Mouse (Mus musculus) yolk sac, embryonic 10.5 days (tissue): ENCODE measurements around the gene Adsl.
A peak's percentile ranks its signal among the peaks of the same experiment; 100 is the strongest.

Experiments used
- DNase-seq: peaks from one replicate; pipeline ENCODE4 v3.0.0-alpha.2; 2017; ENCODE audit warnings: low spot score

Gene Adsl

DNA sequence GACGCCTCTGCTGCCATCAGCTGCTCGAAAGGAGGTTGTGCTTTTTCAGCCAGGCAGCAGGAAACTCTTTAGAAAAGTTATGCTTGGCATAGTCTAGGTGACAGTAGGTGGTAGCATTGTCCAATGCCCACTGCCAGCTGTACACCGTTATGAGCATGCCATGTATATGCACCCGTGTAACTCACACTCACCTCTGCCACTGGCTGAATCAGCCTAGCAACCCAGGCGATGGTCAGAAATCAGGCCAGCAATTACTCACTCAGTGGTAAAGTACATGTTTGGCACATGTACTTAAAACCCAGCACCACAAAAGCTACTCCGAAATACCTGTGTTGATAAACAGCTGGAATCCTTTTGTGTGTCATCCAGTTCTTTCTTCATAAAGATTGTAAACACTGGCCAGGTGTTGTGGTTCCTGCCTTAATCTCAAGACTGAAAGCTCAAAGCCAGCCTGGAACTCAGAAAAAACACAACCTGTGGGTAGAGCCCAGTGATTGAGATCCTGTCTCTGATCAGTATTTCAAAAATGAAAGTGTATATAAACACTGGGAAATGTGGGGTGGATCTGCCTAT is 6.7 kb upstream of the Adsl start:
- no peak for DNase-seq

DNA sequence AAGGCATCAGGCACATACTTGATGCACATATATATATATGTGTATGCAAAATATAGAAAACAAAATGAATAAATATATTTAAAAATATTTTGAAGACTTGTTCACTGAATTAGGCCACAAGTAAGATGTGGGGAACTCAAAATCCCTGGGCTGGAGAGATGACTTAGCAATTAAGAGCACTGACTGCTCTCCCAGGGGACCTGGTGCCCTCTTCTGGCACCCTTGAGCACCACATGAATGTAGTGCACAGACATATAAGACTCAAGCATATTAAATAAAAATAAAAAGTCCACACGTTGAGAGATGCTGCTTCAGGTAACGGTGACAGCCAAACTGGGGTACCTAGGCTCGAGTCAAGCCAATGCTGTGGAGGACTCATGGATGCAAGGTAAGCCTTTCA is 2.4 kb upstream of the Adsl start:
- no peak for DNase-seq

DNA sequence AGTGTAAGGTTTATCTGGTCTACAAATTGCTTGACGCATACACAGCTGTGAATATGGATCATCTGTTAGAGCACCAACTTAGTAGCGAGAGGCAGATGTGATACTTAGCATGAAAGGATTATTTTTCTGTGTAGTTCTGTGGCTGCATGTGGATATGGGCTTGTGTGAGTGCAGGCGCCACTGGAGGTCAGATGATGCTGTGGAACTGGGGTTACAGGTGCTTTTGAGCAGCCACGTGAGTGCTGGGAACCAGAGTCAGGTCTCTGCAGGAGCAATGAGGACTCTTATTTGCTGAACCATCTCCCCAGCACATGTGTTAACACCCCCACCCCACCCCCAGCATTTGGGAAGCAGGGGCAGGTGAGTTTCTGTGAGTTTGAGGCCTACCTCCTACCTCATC is 1.1 kb downstream of the Adsl start:
- no peak for DNase-seq

DNA sequence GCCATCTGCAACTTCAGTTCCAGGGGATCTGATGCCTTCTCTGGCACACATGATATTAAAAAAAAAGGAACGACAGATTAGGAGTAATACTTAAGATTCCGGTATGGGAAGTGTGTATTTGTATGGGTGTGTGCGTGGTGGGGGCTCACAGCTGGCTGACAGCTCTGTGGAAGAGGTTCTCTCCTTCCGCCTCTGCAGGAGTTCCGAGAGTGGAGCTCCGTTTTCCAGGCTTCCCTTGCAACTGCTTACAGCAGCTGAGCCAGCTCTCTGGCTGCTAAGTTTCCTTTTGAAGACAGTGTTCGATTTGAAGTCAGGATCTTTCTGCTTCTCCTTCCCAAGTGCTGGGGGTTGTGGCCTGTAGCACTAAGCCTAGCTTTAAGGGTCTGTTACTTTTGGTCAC is 1.8 kb downstream of the Adsl start:
- DNase-seq = no peak

DNA sequence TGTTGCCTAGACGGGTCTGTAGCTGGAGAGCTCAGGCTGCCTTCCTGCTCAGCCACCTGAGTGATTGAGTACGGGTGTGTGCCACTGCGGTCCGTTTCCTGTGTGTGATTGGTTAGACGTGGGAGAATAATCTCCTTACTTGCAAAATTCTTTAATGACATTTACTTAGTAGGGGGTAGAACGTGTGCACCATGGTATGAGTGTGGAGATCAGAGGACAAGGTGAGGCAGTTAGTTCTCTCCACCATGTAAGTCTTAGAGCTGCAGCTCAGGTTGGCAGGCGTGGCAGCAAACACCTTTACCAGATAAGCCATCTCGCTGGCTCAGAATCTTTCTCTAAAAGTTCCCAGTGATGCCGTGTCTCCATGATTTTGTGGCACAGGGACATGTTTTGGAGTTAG is 5.7 kb downstream of the Adsl start:
- no peak for DNase-seq

DNA sequence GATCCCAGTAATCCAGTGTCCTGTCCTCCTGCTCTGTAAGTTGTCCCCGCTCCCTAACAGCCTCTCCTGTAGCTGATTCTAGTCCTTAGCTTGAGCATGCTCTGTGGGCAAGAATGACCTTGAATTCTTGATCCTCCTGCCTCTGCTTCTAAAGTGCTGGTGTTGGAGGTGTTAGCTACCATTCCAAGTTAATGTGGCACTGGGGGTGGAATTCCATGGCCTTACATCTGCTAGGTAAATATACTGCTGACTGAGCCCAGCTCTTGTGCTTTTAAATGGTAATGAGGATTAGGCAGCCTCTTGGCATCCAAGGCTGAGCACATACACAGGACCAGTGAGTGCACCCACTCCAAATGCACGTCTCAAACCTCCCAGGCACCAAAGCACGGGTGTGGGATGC is 6.6 kb downstream of the Adsl start:
- DNase-seq = no peak

DNA sequence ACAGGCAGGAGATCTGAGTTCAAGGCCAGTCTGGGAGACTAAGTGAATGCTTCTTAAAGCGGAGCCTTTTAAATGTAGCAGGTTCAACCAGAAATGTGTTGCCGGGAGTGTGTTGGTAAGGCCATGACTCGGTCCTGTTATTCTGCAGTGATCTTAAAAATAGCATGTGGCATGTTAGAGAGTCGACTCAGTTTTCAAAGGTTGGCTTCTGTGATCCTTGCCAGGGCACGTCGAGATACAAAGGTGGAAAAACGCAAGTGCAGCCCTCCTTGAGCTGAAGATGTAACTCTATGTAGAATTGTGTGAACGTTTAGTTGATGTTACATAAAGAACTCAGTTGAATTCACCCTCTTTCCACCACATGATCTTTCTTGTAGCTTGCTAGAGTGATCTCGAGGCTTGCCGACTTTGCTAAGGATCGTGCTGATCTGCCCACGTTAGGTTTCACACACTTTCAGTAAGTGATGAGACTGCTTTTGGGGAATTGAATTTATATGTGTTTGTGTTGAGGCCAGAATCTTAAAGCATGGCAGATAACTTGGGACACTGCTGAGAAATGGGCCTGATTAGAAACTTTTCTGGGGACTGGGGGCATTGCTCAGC is 7.6 kb downstream of the Adsl start:
- DNase-seq = no peak

GRCm38 (mm10) chr15:80969371-80969770 is 21.1 kb downstream of the Adsl start:
- DNase-seq = no peak

DNA sequence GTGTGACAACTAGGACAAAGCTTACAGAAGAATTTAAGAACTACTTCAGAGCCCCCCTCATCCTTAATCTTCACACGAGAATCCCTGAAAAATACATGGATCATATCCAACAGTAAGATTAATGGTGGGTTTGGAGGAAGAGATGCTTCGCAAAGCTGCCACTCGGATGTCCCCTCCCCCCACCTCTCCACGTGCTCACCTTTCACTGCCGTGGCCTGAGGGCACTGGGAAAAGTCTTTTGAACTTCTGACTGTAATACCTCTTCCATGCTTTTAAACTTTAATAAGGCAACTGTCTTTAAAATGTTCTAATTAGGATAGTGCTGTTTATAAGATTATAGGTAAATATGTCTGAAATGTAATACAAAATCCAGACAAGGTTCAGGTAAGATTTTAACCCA is 26.0 kb downstream of the Adsl start:
- no peak for DNase-seq

DNA sequence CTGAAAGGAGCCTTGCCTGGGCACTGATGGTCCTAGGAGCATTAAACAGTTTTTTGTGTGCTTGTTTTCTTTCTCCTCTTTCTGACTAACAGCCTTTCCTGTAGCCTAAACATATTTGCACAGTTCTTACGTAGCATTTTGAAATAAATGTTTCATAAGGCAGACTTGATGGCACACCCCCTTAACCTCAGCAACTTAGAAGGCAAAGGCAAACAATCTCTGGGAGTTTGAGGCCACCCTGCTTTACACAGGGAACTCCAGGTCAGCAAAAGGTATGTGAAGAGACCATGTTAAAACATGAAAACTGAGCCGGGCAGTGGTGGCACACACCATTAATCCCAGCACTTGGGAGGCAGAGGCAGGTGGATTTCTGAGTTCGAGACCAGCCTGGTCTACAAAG is 27.4 kb downstream of the Adsl start:
- DNase-seq = no peak

DNA sequence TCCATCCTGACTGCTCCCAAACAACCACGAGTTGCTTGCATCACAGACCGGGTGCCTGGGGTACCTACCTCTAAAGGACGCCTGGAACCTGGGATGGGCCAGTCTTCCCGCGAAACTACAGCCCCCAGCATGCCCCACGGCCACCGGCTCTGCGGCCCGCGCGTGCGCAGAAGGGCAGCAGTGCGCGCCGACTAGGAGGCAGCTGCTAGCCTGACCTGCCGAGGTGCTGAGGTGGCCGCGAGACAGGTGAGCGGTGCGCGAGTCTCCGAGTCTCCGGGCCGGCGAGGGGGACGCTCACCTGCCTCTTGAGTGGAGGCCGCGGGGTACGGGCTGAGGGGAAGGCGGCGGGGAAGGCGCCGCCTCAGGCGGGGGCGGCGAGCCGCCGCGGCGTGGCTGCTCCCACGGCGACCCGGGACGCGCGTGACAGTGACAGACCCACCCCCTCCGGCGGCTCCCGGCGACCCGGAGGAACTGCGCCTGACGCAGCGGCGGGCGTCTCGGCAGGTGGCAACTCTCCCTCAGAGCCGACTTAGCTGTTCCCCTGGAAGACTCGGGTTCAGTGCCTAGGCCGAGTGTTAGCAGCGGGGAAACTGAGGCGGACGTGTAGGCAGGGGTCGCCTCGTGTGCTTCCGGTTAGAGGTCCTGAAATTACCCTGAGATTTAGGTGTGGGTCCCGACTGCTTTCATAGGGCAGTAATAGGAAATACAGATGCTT is 29.5 kb downstream of the Adsl start, which contains the start of gene Sgsm3:
Sgsm3 (plus strand) TSS at position 146 of the 715 bp plus-strand sequence.
- DNase-seq = peak; percentile 88

DNA sequence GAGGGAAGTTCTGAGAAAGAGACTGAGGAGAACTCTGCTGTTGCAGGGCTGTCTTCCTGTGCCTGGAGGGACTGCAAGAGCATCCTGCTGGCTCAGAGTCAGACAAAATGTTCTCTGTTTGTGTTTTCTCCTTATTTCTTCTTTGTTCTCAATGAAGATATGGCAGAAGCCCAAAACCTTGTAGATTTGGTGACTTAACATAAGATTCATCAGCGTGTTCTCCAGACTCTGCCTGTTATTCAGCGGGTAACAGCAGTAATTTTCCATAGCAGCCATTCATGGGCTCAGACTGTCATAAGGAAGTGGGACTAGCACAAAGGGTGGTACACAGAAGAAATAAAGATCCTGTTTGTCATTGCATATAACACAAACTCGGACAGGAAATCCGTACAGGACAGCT is 31.3 kb downstream of the Adsl start:
- no peak for DNase-seq

DNA sequence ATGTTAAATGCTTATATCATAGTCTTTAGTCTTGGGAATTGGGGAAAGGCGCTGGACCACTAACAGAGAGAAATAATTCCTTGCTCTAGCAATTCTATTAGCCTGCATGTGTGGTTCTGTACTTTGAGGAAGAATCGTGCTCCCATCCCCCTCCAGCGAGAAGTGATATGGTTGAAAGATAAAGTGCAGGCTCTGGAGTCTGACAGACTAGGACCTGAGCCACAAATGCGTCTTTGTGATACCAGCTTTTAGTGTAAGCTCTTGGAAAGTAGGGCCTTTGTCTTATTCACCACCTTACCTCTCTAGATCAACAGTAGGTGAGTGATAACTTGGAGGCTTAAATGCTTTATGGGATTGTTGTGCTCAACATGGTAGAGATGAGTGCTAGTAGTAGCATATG is 32.9 kb downstream of the Adsl start:
- DNase-seq = no peak

DNA sequence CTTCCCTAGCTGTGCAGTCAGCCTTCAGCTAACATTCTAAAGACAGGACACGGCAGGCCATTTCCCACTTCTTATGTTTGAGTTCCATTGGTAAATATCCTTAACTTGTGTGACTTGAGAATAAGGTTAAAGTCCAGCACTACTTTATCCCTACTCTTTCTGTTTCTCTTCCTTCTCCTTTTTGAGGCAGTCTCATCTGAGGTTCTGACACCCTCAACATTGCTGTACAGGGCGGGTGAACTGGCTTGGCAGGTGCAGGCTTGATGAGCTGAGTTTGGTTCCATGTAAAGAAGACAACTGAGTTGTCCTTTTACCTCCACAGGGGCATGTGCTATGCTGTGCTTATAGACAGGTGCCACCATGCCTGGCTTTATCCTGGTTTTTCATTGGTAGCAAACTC is 35.0 kb downstream of the Adsl start:
- no peak for DNase-seq

DNA sequence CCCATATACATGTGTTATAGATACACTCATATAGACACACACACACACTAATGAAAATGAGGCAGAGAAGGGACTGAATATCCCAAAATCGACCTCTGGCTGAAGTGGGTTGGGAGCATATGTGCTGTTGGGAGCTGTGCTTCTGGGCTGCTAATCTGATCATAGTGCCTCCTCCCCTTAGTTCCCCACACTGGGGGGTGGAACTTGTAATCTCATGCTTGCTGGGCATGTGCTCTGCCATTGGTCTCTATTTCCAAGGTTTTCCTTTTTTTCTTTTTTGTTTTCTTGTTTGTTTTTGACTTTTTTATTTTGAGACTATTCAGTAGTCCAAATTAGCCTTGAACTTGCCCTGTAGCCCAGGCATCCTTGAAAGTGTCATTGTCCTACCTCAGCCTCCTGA is 40.0 kb downstream of the Adsl start:
- DNase-seq = no peak

DNA sequence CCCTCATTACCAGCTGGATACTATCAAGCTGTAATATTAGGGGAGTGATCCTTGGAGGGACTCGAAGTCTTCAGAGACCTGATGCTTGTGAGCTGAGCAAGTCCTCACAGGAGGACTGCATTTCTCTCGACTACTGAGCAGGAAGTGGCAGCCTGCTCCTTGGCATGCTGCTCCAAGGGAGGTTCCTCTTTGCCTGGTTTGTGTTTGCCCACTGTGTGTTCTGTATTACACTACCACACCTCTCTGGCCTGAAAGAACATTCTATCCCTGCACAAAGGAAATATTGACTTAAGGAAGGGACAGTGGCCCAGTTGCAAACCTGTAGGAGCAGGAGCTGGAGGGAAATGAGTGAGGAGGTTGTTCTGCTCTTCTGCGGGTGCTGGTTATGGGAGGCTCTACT is 41.4 kb downstream of the Adsl start:
- DNase-seq = no peak

DNA sequence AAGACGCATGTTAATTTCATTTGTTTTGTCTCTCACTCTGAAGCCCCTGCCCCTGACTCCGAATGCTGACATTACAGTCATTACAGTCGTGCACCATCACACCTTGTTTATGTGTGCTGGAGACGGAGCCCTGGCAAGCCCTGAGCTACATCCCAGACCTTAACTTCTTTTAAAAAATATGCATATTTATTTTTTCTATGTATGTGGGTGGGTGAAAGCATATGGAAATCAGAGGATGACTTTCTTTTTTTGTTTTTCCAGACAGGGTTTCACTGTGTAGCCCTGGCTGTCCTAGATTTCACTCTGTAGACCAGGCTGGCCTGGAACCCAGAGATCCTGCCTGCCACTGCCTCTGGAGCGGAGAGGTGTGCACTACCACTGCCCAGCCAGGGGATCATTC is 46.7 kb downstream of the Adsl start:
- no peak for DNase-seq

DNA sequence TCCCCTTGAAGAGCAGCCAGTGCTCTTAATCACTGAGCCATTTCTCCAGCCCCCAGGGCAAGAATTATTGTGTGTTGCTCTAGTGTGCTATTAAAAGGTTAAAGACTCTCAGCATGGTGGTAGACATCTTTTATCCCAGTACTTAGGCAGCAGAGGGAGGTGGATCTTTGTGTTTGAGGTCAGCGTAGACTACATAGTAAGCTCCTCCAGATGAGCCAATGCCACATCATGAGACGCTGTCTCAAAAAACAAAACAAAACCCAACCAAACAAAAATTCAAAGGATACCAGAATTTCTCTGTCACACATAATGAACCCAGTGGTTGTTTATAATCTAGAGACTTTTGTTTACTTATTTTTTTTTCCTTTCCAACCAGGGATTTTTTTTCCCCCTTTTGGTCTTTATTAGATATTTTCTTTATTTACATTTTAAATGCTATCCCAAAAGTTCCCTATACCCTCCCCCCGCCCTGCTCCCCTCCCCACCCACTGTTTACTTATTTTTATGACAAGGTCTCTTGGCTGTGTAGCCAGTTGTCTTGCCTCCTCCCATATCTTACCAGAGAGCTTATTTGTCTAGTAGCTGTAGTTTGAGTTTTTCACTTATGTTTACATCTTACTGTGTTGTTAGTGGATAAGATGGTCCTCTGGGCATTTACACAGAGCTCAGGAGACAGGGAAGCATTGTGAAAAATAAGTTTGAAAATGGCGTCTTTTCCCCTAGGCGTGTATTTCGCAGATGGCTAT is 48.0 kb downstream of the Adsl start:
- DNase-seq = no peak

DNA sequence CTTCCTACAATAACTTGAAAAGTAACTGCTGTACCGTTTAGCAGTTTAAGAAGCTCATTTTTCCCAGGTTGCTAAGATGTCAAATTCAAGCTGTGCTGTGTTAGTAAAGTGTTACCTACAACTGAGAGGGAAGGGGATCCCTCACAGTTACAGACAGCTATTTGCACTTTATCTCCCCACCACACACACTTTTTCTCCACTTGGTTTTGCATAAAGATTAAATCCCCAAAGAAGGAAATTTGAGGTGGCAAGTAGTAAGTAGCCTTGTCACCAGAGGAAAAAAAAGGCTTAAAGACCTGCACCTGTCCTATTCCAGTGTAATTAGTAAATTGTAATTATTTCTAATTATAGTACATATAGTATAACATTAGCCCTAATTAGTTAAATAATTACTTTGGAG is 48.8 kb downstream of the Adsl start:
- no peak for DNase-seq

GRCm38 (mm10) chr15:81000419-81001138 is 52.3 kb downstream of the Adsl start:
- no peak for DNase-seq

DNA sequence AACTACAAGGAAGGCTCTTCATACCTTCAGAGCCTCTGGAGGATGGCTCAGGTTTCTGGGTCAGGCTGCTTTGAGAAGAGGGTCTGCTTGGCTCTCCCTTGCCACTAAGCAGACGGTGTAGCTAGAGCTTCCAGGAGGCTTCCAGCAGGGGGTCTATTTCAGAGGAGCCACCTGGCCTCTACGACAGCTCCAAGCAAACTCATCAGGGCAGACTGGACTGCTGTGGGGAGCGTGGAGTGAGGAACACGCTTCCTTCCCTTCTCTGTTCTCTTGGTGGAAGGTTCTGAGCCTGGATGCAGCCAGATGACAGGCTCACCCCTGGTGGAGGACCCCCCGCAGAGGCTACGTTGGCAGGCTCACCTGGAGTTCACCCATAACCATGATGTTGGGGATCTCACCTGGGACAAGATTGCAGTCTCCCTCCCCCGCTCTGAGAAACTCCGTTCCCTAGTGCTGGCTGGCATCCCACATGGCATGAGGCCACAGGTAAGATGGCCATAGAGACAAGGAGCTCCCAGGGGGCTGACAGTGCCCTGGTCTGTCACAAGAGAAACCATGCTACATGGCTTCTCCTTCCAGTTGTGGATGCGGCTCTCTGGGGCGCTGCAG is 57.9 kb downstream of the Adsl start:
- no peak for DNase-seq

- no peak for DNase-seq
Measured at GRCm38 (mm10) chr15:81007339-81007738, 59.0 kb downstream of the Adsl start.
